Mouse (Mus musculus) retina, adult 2 months (tissue): Measurements from ENCODE around the gene Slc2a2.
"Not testable (repeated sequence)": the region's sequence is repeated elsewhere in the genome, so short reads cannot be mapped to it uniquely, and the experiment has no call there.

Experiments
- DNase-seq: peaks from one replicate; pipeline ENCODE4 v3.0.0-alpha.2; 2012; ENCODE audit warnings: low read depth, low spot score

The Slc2a2 gene

GRCm38 (mm10) chr3:28726356-28726755 is 28.7 kb downstream of the Slc2a2 start:
- no peak for DNase-seq

DNA sequence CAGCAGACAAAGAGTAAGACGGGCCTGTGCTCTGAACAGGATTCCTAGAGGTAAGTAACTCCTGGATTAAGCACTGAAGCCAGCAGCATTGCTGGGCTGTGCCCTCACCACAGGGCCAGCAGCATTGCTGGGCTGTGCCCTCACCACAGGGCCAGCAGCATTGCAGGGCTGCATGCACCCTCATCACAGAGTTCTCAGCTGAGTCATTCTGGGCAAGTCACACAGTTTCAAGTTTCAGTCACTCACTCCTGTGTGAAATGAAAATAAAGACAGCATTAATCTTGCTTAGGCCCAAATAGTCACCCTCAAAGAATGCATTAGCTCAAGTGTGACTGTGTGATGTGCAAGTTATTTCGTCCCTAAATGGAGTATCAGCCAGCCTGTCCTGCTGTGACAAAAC is 37.0 kb downstream of the Slc2a2 start:
- DNase-seq, result no peak

GRCm38 (mm10) chr3:28736981-28737380 is 39.3 kb downstream of the Slc2a2 start:
- no peak for DNase-seq

DNA sequence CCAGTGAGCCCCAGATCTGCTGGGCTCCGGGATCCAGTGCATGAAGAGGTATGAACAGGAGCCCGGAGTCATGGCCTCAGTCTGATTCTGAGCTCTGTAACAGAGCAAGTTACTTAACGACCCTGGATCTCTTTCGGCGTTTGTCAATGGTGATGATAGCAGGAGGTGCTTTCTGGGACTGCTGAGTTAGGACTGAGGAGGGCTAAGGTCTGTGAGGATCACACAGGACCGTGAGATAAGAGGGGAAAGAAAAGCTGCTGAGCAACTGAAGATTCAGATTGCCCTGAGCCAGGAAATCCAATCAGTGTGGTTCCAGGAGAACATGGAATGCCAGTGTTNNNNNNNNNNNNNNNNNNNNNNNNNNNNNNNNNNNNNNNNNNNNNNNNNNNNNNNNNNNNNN is 42.6 kb downstream of the Slc2a2 start:
- no peak for DNase-seq

DNA sequence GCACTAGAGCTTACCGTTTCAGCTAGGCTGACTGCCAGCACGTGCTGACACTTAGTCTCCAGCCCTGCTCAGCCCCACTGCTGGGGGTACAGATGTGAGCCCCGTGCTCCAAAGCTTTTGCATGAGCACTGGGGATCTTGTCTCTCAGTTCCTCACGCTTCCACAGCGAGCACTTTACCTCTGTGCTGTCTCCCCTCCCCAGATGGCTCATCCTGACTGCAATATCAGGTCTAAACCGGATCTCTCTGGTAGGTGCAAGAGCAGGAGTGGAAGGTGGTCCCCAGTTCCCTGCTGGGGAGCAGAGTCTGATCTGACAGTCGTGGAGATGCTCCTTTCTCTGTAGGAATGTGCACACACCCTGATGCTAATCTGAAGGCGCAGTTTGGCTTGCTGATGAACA is 45.5 kb downstream of the Slc2a2 start:
- no peak for DNase-seq

GRCm38 (mm10) chr3:28745835-28746483 is 48.3 kb downstream of the Slc2a2 start:
- peak; percentile 61 for DNase-seq

DNA sequence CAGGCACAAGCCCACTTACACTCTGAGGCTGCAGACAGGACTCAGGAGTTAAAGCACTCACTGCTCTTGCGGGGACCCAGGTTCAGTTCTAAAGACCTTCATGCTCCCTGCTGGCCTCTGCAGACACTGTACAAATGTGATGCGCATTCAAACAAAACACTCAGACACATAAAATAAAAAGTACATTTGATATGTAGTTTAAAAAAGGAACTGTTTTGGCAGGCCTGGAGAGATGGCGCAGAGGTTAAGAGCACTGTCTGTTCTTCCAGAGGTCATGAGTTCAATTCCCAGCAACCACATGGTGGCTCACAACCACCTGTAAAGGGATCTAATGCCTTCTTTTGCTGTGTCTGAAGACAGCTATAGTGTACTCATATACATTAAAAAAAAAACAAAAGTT is 50.4 kb downstream of the Slc2a2 start:
- no peak for DNase-seq

- DNase-seq, result no peak
Measured at GRCm38 (mm10) chr3:28748956-28749355, 51.3 kb downstream of the Slc2a2 start.

GRCm38 (mm10) chr3:28755477-28755876 is 57.8 kb downstream of the Slc2a2 start:
- no peak for DNase-seq

GRCm38 (mm10) chr3:28761225-28761789 is 63.6 kb downstream of the Slc2a2 start:
- DNase-seq, result no peak

GRCm38 (mm10) chr3:28766935-28767334 is 69.2 kb downstream of the Slc2a2 start:
- no peak for DNase-seq

DNA sequence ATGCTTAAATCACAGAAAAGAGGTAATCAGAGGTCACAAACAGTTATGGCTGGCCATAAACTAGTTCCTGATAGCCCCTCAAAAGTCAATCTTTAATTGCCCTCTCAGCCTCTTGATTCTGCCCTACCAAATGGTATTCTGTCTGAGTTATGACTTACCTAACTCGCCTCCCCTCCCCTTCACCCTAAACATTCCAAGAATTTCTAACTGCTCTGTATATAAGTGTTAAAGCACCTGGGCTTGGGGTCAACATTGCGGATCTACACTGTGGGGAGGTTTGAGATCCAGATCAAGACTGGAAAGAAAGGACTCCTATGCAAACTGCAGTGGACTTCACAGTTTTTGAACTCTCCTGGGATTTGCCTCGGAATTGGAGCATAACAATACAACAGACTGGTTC is 70.5 kb downstream of the Slc2a2 start:
- no peak for DNase-seq

DNA sequence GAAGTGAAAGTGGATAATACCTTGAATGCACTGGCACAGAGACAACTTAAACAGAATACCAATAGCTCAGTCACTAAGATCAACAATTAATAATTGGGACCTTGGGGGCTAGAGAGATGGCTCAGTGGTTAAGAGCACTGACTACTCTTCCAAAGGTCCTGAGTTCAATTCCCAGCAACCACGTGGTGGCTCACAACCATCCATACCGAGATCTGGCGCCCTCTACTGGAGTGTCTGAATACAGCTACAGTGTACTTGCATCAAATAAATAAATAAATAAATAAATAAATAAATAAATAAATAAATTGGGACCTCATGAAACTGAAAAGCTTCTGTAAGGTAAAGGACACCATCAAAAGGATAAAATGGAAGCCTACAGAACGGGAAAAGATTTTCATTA is 75.2 kb downstream of the Slc2a2 start:
- not testable (repeated sequence) for DNase-seq

GRCm38 (mm10) chr3:28775361-28775760 is 77.7 kb downstream of the Slc2a2 start:
- DNase-seq, result no peak

DNA sequence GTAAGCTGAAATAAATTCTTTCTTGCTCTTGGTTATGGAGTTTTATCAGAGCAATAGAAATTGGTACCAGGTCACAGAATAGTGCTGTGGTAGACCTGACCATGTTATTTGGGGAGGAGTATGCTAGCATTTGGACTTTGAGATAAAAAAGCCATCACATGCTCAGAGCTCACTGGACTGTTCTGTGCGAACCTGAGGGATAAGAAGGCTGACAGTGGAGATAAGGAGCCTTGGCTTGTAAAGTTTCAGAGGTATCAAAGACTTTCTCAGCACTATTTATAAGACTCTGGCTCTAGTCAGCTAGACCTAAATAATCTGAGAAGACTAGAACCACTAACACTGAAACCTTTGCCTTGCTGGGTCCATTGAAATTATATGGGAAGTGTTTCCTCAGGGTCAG is 78.3 kb downstream of the Slc2a2 start:
- DNase-seq, result no peak

GRCm38 (mm10) chr3:28776491-28776890 is 78.8 kb downstream of the Slc2a2 start:
- DNase-seq, result no peak

GRCm38 (mm10) chr3:28780511-28780910 is 82.8 kb downstream of the Slc2a2 start:
- DNase-seq, result no peak
